Mouse (Mus musculus) bone marrow, adult 2 months (tissue): ENCODE data around the gene Erc2. TPM values are rescaled to one million over a fixed set of nuclear protein-coding genes. Genes with fewer than 3 reads are reported as not detected.

ENCODE experiments used
- H3K27ac ChIP-seq: fragments of 200-500 bp; 2 replicates; pipeline ENCODE4 v1.5.1; 2012; ENCODE audit warnings: low read depth, mild to moderate bottlenecking, control low read depth, inconsistent platforms, low read length; ENCODE audit not compliant: control insufficient read depth, poor library complexity, insufficient read depth
- H3K4me1 ChIP-seq: fragments of 200-500 bp; 2 replicates; pipeline ENCODE4 v1.6.1; 2011; ENCODE audit warnings: low read length; ENCODE audit not compliant: control insufficient read depth, insufficient read depth
- H3K4me3 ChIP-seq: fragments of 200-500 bp; replicated peaks from 2 replicates; pipeline ENCODE3; 2011; ENCODE audit warnings: mild to moderate bottlenecking, low read depth, low read length, control low read depth; ENCODE audit not compliant: control insufficient read depth
- CTCF ChIP-seq: fragments of 200-500 bp; IDR thresholded peaks from 2 replicates; pipeline ENCODE4 v1.5.1; 2011; ENCODE audit warnings: low read length, control low read depth; ENCODE audit not compliant: control insufficient read depth, insufficient read depth
- POLR2A ChIP-seq: fragments of 200-500 bp; IDR thresholded peaks from 2 replicates; pipeline ENCODE4 v1.6.1; 2011; ENCODE audit warnings: low read depth, mild to moderate bottlenecking, control low read depth, low read length, borderline replicate concordance; ENCODE audit not compliant: control insufficient read depth
- WGBS: fragments of 180-500 bp; shearing (Covaris S2); methylation state at CpG from one replicate; pipeline ENCODE4 v1.1.7; 2018; 5-methylcytosine and 5-hydroxymethylcytosine counted together
- polyA plus RNA-seq: library from polyadenylated mRNA; stranded (reverse); fragments of >200 nt; gene quantifications from 2 replicates; pipeline ENCODE4 v1.2.4, GENCODE M21; 2011; ENCODE audit warnings: low replicate concordance; ENCODE audit not compliant: missing spikeins, insufficient read depth, insufficient read length

Erc2 gene
- polyA plus RNA-seq, 1 experiment, result not detected

DNA sequence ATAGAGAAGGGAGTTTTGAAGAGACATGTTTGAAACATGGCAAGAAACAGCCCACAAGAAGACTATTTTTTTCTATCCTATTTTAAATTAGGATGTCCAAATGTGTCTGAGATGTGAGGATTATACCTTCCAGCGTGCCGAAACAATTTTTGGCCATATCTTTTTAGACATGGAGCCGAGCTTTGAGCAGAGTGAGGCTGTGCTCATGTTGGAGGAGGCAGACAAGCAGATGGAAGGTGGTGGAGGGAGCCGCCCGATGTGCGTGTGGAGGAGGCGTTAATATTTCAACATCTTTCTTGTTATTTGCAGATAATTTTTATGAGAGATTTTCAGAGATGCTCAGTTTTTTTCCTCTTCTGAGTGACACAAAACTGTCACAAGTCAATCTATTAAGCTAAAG lies 50.5 kb downstream of the Erc2 start:
- TF ChIP-seq POLR2A, result no peak
- TF ChIP-seq CTCF, result no peak
- WGBS, result 88% methylated on average over 7 of the region's 7 CpGs
- Histone ChIP-seq H3K4me1 (no peaks in the 10 kb centered on the region), H3K4me3 (no peak overlapping the region), H3K27ac (no peak overlapping the region)

DNA sequence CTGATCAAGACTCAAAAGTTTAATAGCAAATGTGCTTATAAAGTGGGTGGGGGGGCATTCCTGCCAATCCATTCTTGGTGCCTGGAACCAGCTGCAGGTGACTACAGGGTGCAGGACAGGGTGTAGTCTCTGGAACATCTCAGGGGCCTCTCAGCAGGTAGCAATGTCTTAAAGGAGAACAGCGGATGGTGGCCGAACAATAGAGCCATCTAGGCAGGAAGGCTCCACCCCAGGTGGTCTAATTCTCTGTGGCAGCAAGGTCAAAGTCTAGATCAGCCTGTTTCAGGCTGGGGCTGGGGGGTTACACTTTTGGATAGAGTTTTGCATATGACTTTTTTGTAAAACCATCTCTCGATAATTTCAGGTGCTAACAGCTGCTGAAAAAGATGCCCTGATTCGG lies 51.9 kb downstream of the Erc2 start:
- Histone ChIP-seq H3K4me1 (no peaks in the 10 kb centered on the region), H3K4me3 (no peak overlapping the region), H3K27ac (no peak overlapping the region)
- TF ChIP-seq CTCF (no peak), POLR2A (no peak)
- WGBS, result 80% methylated on average over 4 of the region's 4 CpGs

GRCm38 (mm10) chr14:27674561-27674960 lies 52.3 kb downstream of the Erc2 start:
- TF ChIP-seq POLR2A (no peak), CTCF (no peak)
- WGBS, result 85% methylated on average over 10 of the region's 10 CpGs
- Histone ChIP-seq H3K4me1 (no peaks in the 10 kb centered on the region), H3K27ac (no peak overlapping the region), H3K4me3 (no peak overlapping the region)

DNA sequence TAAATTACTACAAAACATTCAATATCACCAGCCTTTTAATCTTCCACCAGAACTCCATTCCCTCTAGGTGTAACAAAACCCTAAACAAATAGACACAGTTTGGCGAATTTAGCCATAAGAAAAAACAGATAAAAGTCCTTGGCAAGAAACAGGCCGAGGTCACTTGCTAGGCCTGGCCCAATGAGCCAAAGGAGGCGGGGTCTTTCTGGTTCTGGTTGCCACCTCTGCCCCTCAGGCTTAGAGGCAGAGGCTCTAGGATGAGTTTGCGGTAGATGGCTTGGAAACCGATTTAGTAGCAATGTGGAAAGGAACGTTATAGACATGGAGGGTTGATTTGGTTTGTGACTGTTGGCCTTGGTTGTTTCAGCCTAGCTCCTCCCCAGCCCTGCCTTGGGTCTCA lies 52.8 kb downstream of the Erc2 start:
- Histone ChIP-seq H3K27ac (no peak overlapping the region), H3K4me1 (no peaks in the 10 kb centered on the region), H3K4me3 (no peak overlapping the region)
- 86% methylated on average over 6 of the region's 6 CpGs for WGBS
- TF ChIP-seq POLR2A (no peak), CTCF (no peak)

GRCm38 (mm10) chr14:27682368-27683052 lies 60.3 kb downstream of the Erc2 start:
- Histone ChIP-seq H3K27ac (no peak overlapping the region), H3K4me1 (no peaks in the 10 kb centered on the region), H3K4me3 (no peak overlapping the region)
- WGBS, result 67% methylated on average over 3 of the region's 3 CpGs
- TF ChIP-seq CTCF, result no peak
- TF ChIP-seq POLR2A, result no peak

- TF ChIP-seq POLR2A, result no peak
- no peak for TF ChIP-seq CTCF
- WGBS, result 82% methylated on average over 7 of the region's 7 CpGs
- Histone ChIP-seq H3K4me1 (no peaks in the 10 kb centered on the region), H3K27ac (no peak overlapping the region), H3K4me3 (no peak overlapping the region)
These were observed 73.6 kb downstream of the Erc2 start for GRCm38 (mm10) chr14:27695781-27696180.

- TF ChIP-seq POLR2A (no peak), CTCF (no peak)
- 87% methylated on average over 7 of the region's 7 CpGs for whole genome bisulfite sequencing
- Histone ChIP-seq H3K27ac (no peak overlapping the region), H3K4me3 (no peak overlapping the region), H3K4me1 (no peaks in the 10 kb centered on the region)
These were observed 95.1 kb downstream of the Erc2 start for GRCm38 (mm10) chr14:27717364-27717763.

GRCm38 (mm10) chr14:27719601-27720000 lies 97.4 kb downstream of the Erc2 start:
- Histone ChIP-seq H3K4me1 (no peaks in the 10 kb centered on the region), H3K4me3 (no peak overlapping the region), H3K27ac (no peak overlapping the region)
- 76% methylated on average over 4 of the region's 4 CpGs for WGBS
- TF ChIP-seq POLR2A (no peak), CTCF (no peak)

- Histone ChIP-seq H3K27ac (no peak overlapping the region), H3K4me1 (no peaks in the 10 kb centered on the region), H3K4me3 (no peak overlapping the region)
- no peak for TF ChIP-seq POLR2A
- no peak for TF ChIP-seq CTCF
- WGBS, result 88% methylated on average over 3 of the region's 3 CpGs
These were observed 98.7 kb downstream of the Erc2 start for GRCm38 (mm10) chr14:27720944-27721343.
